Mouse (Mus musculus) limb, embryonic 10.5 days (tissue): ENCODE data around the gene Rab11fip5. TPM values are rescaled to one million over a fixed set of nuclear protein-coding genes. Genes with fewer than 3 reads are reported as not detected.
A peak's percentile ranks its signal among the peaks of the same experiment; 100 is the strongest.

ENCODE experiments used
- DNase-seq: peaks from one replicate; pipeline ENCODE4 v3.0.0-alpha.2; 2017; ENCODE audit warnings: low spot score
- H3K27ac ChIP-seq: fragments of 300-500 bp; sonication (generic); 2 replicates; pipeline ENCODE4 v1.5.1; 2016; ENCODE audit warnings: mild to moderate bottlenecking
- H3K27me3 ChIP-seq: fragments of 300-500 bp; sonication (generic); 2 replicates; pipeline ENCODE4 v1.6.1; 2016; ENCODE audit warnings: low read depth, mild to moderate bottlenecking; ENCODE audit not compliant: poor library complexity, severe bottlenecking
- H3K36me3 ChIP-seq: fragments of 300-500 bp; sonication (generic); 2 replicates; pipeline ENCODE4 v1.6.1; 2016; ENCODE audit warnings: mild to moderate bottlenecking, moderate library complexity
- H3K4me1 ChIP-seq: fragments of 300-500 bp; sonication (generic); 2 replicates; pipeline ENCODE4 v1.6.1; 2016
- H3K4me3 ChIP-seq: fragments of 300-500 bp; sonication (generic); 2 replicates; pipeline ENCODE4 v1.5.1; 2016; ENCODE audit warnings: mild to moderate bottlenecking, moderate library complexity
- H3K9me3 ChIP-seq: fragments of 300-500 bp; sonication (generic); replicated peaks from 2 replicates; pipeline ENCODE4 v1.6.1; 2016; ENCODE audit warnings: mild to moderate bottlenecking
- WGBS: fragments of 180-500 bp; shearing (Covaris S2); methylation state at CpG from one replicate; pipeline ENCODE4 v1.1.7; 2016; 5-methylcytosine and 5-hydroxymethylcytosine counted together
- polyA plus RNA-seq: library from polyadenylated mRNA; unstranded; fragments of >200 nt; fragmentation: Nextera tagmentation; extraction: Ambion mirVana; gene quantifications from 2 replicates; pipeline ENCODE4 v1.2.1, GENCODE M21; 2016

Gene Rab11fip5
- polyA plus RNA-seq, 1 experiment from 2014 or later: 4.3 TPM

DNA sequence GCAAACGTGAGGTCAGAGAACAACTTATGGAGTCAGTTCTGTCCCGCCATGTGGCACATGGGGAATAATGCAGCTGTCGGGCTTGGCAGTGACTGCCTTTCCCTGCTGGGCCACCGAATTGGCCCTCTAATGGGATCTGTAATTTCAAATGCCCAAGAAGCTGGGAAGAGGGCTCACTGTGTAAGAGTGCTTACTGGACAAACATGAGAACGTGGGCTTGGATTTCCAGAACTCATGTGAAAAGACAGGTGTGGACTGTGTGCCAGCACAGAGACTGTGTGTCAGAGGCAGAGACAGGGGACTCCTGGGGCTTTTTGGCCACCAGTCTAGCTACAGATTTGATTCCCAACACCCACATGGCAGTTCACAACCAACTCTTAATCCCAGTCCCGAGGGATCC lies 19.7 kb downstream of the Rab11fip5 start:
- WGBS: 84% methylated on average over 6 of the region's 6 CpGs

DNA sequence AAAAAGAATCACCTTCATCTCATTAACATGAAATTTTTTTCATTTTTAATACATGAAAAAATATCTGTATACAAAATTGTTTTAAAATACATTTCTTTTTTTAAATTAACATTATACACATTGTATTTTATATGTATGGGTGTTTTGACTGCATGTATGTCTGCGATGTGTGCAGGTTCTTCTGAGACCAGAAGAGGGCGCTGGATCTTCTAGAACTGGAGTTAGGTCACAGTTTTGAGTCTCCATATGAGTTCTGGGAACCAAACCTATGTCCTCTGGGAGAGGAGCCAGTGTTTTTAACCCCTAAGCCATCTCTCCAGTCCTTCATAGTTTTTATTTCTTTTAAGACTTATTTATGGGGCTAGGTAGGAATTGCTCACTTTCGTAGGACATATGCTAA lies 20.7 kb downstream of the Rab11fip5 start:
- no peaks in the 10 kb centered on the region for H3K9me3 ChIP-seq
- no peaks in the 10 kb centered on the region for H3K36me3 ChIP-seq
- no peaks in the 10 kb centered on the region for H3K4me1 ChIP-seq
- no peak overlapping the region for H3K27ac ChIP-seq
- H3K27me3 ChIP-seq: no peaks in the 10 kb centered on the region
- DNase-seq: no peak
- H3K4me3 ChIP-seq: no peak overlapping the region
- 62% methylated on average over 3 of the region's 3 CpGs for WGBS

More for the DNA sequence above, 19.7 kb downstream of the Rab11fip5 start:
- Histone ChIP-seq H3K27me3 (no peaks in the 10 kb centered on the region), H3K4me1 (no peaks in the 10 kb centered on the region), H3K4me3 (no peak overlapping the region), H3K9me3 (no peaks in the 10 kb centered on the region), H3K36me3 (no peaks in the 10 kb centered on the region), H3K27ac (no peak overlapping the region)
- DNase-seq: no peak

DNA sequence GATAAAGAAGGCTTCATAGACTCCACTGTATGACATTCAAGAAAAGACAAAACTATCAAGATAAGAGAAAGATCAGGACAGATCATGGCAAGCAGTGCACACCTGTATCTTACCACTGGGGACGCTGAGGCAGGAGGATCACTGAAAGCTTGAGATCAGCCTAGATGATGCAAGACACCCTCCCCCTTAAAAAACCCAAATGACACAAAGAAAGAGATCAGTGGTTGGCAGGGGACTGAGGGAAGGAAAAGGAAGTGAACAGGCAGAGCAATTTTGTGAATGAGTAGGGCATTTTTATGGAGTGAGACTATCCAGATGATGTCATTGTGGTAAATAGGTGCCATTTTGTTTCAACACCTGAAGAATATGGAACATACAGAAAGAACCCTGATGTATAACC lies 24.3 kb downstream of the Rab11fip5 start:
- no peaks in the 10 kb centered on the region for H3K9me3 ChIP-seq
- WGBS: 82% methylated on average over 1 of the region's 1 CpGs
- peaks cover 25% of the 10 kb centered on the region; the same call in 1 of the 2 replicates for H3K27me3 ChIP-seq

DNA sequence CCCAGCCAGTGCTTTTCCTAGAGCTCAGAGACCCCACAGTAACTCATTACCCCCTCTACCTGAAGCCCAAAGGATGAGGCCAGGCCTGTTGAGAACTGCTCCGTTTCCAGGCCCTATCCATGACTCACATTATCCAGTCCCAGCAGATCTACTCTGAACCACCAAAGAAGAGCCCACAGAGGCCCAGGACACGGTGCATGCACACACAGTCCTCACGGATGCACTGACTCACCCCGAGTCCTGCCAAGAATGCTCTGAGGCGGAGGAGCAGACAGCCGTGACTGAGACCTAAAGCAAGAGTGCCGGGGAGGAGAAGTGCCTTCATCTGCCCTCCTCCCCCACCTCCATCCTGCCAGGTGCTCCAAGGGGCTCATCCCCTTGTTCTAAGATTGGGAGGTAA lies 25.2 kb downstream of the Rab11fip5 start:
- 86% methylated on average over 7 of the region's 7 CpGs for WGBS
- Histone ChIP-seq H3K27ac (no peak overlapping the region), H3K9me3 (no peaks in the 10 kb centered on the region), H3K4me3 (no peak overlapping the region), H3K36me3 (no peaks in the 10 kb centered on the region), H3K27me3 (peaks cover 34% of the 10 kb centered on the region), H3K4me1 (peaks cover 4% of the 10 kb centered on the region; the same call in 1 of the 2 replicates)
- no peak for DNase-seq

More for the DNA sequence above, 24.3 kb downstream of the Rab11fip5 start:
- Histone ChIP-seq H3K27ac (no peak overlapping the region), H3K36me3 (no peaks in the 10 kb centered on the region), H3K4me3 (no peak overlapping the region), H3K4me1 (peaks cover 4% of the 10 kb centered on the region; the same call in 1 of the 2 replicates)
- DNase-seq: no peak

DNA sequence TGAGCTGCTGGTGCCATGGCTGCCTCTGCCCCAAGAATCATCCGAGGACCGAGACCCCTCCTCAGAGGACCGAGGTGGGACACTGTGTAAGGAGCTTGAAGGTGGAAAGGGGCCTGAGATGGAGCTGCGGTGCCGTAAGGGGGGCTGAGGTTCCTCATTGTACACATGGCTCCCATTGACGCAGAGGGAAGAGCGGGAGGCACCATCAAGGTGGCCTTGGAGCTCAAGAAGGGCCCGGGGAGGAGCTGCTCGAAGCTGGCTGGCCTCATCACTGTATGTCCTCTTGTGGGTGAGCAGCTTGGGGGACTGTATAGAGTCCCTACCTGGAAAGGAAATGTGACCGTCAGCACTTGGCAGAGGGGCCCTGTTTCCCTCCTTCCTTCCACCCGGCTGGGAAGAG lies 26.3 kb downstream of the Rab11fip5 start:
- WGBS: 91% methylated on average over 11 of the region's 11 CpGs
- H3K4me1 ChIP-seq: peaks cover 4% of the 10 kb centered on the region; the same call in 1 of the 2 replicates
- H3K4me3 ChIP-seq: no peak overlapping the region
- H3K27ac ChIP-seq: no peak overlapping the region
- peaks cover 41% of the 10 kb centered on the region for H3K27me3 ChIP-seq
- H3K36me3 ChIP-seq: no peaks in the 10 kb centered on the region
- DNase-seq: no peak
- H3K9me3 ChIP-seq: no peaks in the 10 kb centered on the region

DNA sequence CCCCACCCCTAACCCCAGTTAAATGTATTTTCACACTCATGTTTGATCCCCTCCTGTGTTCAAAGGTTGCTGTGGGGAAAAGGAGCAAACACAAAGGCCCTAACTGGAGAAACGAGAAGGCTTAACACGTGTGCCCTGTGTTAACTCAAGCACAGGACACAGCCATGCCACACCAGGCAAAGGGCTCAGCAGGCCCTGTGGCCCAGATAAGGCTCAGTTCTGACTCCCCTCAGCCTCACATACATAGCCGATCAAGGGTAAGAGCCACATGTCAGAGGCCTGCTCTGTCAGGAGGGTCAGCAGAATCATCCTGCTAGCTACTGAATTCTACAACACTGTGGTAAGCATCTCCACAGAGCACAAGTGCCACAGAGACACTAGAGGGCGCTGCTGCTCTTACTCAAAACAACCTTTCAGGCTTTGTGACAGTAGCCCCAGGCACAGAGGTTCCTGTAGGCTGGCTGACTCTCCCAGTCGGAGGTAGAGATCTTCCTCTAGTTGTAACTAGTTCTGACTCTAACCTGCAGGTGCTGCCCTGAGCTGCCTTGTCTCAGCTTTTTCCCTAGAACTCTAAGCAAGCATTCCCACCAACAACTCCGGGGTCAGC lies 28.3 kb downstream of the Rab11fip5 start:
- Histone ChIP-seq H3K36me3 (no peaks in the 10 kb centered on the region), H3K9me3 (no peaks in the 10 kb centered on the region), H3K4me3 (no peak overlapping the region), H3K27me3 (peaks cover 61% of the 10 kb centered on the region), H3K27ac (no peak overlapping the region), H3K4me1 (peaks cover 4% of the 10 kb centered on the region; the same call in 1 of the 2 replicates)
- DNase-seq: peak; percentile 86
- WGBS: 38% methylated on average over 6 of the region's 6 CpGs

DNA sequence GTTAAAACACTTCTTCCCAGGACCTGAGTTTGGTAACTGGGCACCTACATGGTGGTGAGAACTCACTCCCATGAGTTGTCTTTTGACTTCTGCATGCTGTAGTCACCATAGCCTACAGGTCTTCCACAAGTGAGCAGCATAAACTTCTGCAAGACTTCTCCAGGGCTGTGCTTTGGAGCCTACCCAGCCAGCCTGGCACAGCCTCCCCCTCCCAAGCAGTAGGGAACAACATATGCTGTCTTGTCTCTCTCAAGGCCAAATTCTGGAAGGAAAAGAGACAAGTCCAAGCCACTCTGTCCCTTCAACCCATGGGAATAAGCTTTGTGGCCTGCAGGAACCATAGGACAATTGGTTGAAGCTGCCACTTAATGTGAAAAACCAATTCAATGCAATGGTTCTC lies 29.5 kb downstream of the Rab11fip5 start:
- Histone ChIP-seq H3K27ac (no peak overlapping the region), H3K9me3 (no peaks in the 10 kb centered on the region), H3K27me3 (peaks cover 72% of the 10 kb centered on the region), H3K4me3 (no peak overlapping the region), H3K4me1 (peaks cover 4% of the 10 kb centered on the region; the same call in 1 of the 2 replicates), H3K36me3 (no peaks in the 10 kb centered on the region)
- no peak for DNase-seq

DNA sequence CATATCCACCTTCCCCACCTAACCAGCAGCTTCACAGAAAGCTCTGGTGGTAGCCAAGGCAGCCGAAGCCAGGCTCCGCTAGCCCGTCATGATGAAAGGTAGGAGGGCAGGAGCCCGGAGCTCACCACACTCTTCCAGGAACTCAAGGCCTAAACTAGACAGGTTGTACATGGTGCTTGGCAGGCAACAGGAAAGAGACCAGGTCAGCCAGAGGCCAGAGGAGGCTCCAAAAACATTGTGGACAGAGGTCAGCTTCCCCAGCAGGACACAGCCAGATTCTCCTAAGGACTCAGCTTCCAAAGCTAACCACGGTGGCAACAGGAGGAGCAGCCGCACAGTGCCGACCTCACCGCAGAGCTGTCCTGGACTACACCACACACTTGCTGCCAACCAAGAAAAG lies 31.4 kb downstream of the Rab11fip5 start:
- Histone ChIP-seq H3K9me3 (no peaks in the 10 kb centered on the region), H3K4me3 (no peak overlapping the region), H3K36me3 (no peaks in the 10 kb centered on the region), H3K27ac (no peak overlapping the region), H3K4me1 (peaks cover 4% of the 10 kb centered on the region; the same call in 1 of the 2 replicates), H3K27me3 (peaks cover 77% of the 10 kb centered on the region)
- 93% methylated on average over 8 of the region's 8 CpGs for WGBS
- no peak for DNase-seq

DNA sequence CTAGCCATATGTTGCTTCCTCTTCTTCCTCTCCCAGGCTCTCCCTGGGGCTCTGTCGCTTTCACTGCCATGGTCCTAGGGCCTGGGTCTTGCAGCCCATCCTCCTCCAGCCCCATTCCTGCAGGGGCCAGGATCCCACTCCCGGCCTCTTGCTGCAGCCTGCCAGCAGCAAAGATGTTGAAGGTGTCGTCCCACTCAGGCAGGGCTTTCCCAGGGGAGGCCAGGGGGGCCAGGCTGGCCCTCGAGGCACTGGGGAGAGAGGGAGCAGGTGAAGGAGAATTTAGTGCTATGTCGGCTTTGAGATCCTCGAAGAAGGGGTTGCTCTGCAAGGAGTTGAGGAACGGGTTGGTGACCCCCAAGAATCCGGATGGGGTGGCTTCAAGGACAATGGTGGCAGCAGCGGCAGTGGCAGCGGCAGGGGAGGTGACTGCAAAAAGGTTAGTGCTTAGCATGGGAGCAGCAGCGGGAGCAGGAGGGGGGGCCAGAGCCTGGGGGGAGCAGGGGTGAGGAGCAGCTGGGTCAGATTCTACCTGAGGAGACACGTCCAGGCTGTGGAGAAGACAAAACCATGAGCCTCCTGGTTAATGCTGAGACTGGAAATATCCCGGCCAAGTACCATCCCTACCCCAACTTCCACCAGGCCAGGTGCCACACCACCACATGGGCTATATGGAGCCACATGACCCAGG lies 32.5 kb downstream of the Rab11fip5 start:
- DNase-seq: no peak
- Histone ChIP-seq H3K27me3 (peaks cover 82% of the 10 kb centered on the region), H3K4me3 (no peak overlapping the region)

DNA sequence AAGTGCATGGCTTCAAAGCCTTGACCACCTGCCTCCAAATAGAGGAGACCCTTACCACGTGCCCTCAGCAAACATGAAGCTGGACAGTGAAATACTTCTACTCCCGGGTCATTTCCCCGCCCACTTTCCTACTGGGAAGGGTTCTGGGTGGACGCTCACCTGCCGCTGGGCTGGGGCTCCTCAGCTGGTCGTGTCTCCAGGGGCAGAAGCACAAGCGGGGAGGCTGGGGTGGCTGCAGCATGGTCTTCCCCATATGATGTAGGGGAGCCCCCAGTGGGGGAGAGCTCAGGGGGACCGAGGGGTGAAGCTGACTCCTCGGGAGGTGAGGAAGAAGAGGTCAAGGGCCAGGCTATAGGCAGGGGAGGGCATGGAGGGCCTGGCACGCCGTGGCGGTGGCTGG lies 34.2 kb downstream of the Rab11fip5 start:
- Histone ChIP-seq H3K9me3 (no peaks in the 10 kb centered on the region), H3K4me1 (no peaks in the 10 kb centered on the region), H3K4me3 (no peak overlapping the region), H3K36me3 (no peaks in the 10 kb centered on the region), H3K27me3 (peaks cover 83% of the 10 kb centered on the region), H3K27ac (no peak overlapping the region)
- WGBS: 71% methylated on average over 12 of the region's 12 CpGs
- DNase-seq: no peak

More for the DNA sequence above, 32.5 kb downstream of the Rab11fip5 start:
- 68% methylated on average over 13 of the region's 13 CpGs for WGBS
- Histone ChIP-seq H3K9me3 (no peaks in the 10 kb centered on the region), H3K27ac (no peak overlapping the region), H3K4me1 (peaks cover 4% of the 10 kb centered on the region; the same call in 1 of the 2 replicates), H3K36me3 (no peaks in the 10 kb centered on the region)

DNA sequence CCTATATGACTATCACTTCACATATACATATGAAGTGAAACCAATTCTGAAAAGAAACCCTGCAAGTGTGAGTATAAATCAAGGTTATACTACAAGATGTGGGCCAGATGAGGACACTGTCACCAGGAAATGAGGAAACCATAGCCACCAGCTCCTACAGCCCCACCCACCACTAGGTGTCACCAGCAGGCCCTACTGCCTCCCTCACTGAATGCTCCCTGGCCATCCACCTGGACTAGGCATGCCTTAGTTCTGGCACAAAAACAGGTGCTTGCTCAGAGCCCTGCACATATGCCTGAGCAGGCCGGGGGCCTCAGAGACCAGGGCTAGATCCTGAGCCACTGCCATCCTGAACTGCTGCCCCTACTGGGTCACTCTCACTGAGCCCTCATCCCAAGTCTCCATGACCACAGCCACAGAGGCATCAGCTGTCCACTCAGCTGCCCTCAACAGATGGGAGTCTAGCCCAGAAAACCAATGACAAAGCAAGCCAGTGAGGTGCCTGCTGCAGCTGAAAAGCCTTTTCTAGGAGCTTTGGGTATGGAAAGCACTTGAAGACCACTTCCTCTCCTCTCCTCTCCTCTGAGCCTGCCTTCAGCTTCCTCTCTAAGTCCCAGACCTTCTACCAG lies 35.0 kb downstream of the Rab11fip5 start:
- H3K27me3 ChIP-seq: peaks cover 83% of the 10 kb centered on the region
- H3K4me1 ChIP-seq: no peaks in the 10 kb centered on the region; the same call in 1 of the 2 replicates
- no peak for DNase-seq
- H3K36me3 ChIP-seq: no peaks in the 10 kb centered on the region
- no peak overlapping the region for H3K27ac ChIP-seq
- WGBS: 75% methylated on average over 1 of the region's 1 CpGs
- no peak overlapping the region for H3K4me3 ChIP-seq
- H3K9me3 ChIP-seq: no peaks in the 10 kb centered on the region

DNA sequence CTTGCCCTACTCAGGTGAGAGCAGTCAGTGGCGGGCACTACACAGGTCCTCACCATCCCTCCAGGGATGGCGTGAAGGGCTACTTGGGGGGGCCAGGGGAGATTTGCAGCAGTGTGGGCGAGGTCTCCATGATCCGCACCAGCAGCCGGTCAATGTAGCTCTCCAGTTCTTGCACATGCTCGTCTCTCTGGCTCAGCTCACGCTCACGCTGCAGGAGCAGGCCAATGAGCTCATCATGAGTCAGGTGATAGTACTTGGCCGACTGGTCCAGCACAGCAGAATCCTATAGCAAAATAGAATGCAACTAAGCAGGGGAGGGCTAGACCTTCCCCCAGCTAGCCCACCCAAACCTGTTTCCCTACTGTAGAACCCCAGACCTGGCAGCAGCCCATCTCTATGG lies 37.5 kb downstream of the Rab11fip5 start:
- 87% methylated on average over 9 of the region's 9 CpGs for WGBS

DNA sequence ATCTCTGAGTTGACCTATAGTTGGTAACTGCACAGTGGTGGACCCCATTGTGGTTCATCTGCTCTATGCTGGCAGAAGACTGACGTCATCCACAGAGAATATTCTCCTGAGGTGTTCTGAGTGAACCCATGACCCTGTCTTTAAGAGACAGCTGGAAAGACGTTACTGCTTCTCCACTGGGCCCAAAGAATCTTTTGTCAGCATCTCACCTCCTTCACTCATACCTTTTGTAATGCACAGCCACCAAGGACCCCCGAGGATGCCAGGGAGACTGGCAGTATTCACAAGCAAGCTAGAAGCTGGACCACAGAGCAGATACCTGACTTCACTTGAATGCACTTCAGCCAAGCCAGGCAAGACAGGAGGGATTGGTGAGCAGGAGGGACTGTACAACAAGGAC lies 39.1 kb downstream of the Rab11fip5 start:
- H3K27ac ChIP-seq: no peak overlapping the region
- H3K4me1 ChIP-seq: peaks cover 18% of the 10 kb centered on the region
- no peak overlapping the region for H3K4me3 ChIP-seq
- WGBS: 73% methylated on average over 3 of the region's 3 CpGs
- H3K9me3 ChIP-seq: no peaks in the 10 kb centered on the region
- peaks cover 65% of the 10 kb centered on the region for H3K27me3 ChIP-seq
- no peaks in the 10 kb centered on the region for H3K36me3 ChIP-seq
- DNase-seq: no peak

More for the DNA sequence above, 37.5 kb downstream of the Rab11fip5 start:
- no peak overlapping the region for H3K4me3 ChIP-seq
- H3K27me3 ChIP-seq: peaks cover 65% of the 10 kb centered on the region
- no peaks in the 10 kb centered on the region for H3K36me3 ChIP-seq
- peaks cover 15% of the 10 kb centered on the region for H3K4me1 ChIP-seq
- H3K27ac ChIP-seq: no peak overlapping the region
- no peak for DNase-seq
- H3K9me3 ChIP-seq: no peaks in the 10 kb centered on the region
